Mouse (Mus musculus) forebrain, embryonic 13.5 days (tissue): ENCODE measurements around the gene Mfap2. TPM values are rescaled to one million over a fixed set of nuclear protein-coding genes. Genes with fewer than 3 reads are reported as not detected.
A peak's percentile ranks its signal among the peaks of the same experiment; 100 is the strongest.

Source experiments
- ATAC-seq: fragments of 200-750 bp; cut with Nextera tagmentation; 2 replicates; pipeline ENCODE4 v1.8.0; 2017
- H3K27ac ChIP-seq: fragments of 300-500 bp; sonication (generic); 2 replicates; pipeline ENCODE4 v1.5.1; 2015; ENCODE audit warnings: inconsistent platforms, mild to moderate bottlenecking, moderate library complexity
- H3K27me3 ChIP-seq: fragments of 300-500 bp; sonication (generic); 2 replicates; pipeline ENCODE4 v1.6.1; 2015; ENCODE audit warnings: mild to moderate bottlenecking, inconsistent platforms
- H3K36me3 ChIP-seq: fragments of 300-500 bp; sonication (generic); 2 replicates; pipeline ENCODE4 v1.6.1; 2015; ENCODE audit warnings: mild to moderate bottlenecking, inconsistent platforms; ENCODE audit not compliant: poor library complexity, severe bottlenecking
- H3K4me1 ChIP-seq: fragments of 300-500 bp; sonication (generic); 2 replicates; pipeline ENCODE4 v1.6.1; 2015; ENCODE audit warnings: inconsistent platforms
- H3K4me2 ChIP-seq: fragments of 300-500 bp; sonication (generic); 2 replicates; pipeline ENCODE4 v1.6.1; 2015; ENCODE audit warnings: inconsistent platforms, mild to moderate bottlenecking, moderate library complexity
- H3K4me3 ChIP-seq: fragments of 300-500 bp; sonication (generic); 2 replicates; pipeline ENCODE4 v1.5.1; 2015; ENCODE audit warnings: mild to moderate bottlenecking, inconsistent platforms
- H3K9ac ChIP-seq: fragments of 300-500 bp; sonication (generic); 2 replicates; pipeline ENCODE4 v1.6.1; 2015; ENCODE audit warnings: mild to moderate bottlenecking, inconsistent platforms
- H3K9me3 ChIP-seq: fragments of 300-500 bp; sonication (generic); replicated peaks from 2 replicates; pipeline ENCODE4 v1.6.1; 2016; ENCODE audit warnings: inconsistent platforms
- WGBS: fragments of 180-500 bp; shearing (Covaris S2); methylation state at CpG from one replicate; pipeline ENCODE4 v1.1.7; 2015; 5-methylcytosine and 5-hydroxymethylcytosine counted together
- polyA plus RNA-seq: library from polyadenylated mRNA; unstranded; fragments of >200 nt; fragmentation: Nextera tagmentation; extraction: Ambion mirVana; gene quantifications from 2 replicates; pipeline ENCODE4 v1.2.1, GENCODE M21; 2015

The Mfap2 gene
- polyA plus RNA-seq, 1 experiment from 2014 or later: 253 TPM

DNA sequence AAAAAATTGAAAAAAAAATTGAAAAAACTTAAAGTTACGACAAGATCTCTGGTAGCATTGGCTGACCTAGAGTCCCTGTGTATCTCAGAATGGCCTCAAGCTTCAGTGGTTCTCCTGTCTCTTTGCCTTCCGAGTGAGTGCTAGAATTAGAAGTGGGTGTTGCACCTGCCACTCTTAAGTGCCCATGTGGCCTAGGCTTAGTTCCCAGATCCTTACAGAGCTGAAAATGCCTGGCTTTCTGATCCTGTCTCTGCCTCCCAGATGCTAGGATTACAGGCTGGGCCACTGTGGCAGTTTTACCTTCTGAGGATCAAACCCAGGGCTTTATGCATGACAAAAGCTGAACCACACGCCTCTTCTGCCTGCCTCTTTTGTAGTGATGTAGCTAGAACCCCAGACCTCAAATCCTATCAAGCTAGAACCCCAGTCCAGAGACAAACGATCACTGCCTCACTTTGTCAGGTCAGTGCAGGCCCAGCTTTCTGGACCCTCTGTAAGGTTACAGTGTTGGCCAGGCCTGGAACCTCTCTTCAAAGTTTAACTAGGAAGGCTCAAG lies 54.0 kb downstream of the Mfap2 start:
- Histone ChIP-seq H3K4me3 (no peak overlapping the region), H3K4me2 (no peak overlapping the region), H3K4me1 (peaks cover 24% of the 10 kb centered on the region), H3K36me3 (peaks cover 39% of the 10 kb centered on the region), H3K9ac (no peak overlapping the region), H3K27me3 (no peaks in the 10 kb centered on the region), H3K27ac (no peak overlapping the region), H3K9me3 (no peaks in the 10 kb centered on the region)
- ATAC-seq: no peak
- WGBS: 79% methylated on average over 4 of the region's 4 CpGs

DNA sequence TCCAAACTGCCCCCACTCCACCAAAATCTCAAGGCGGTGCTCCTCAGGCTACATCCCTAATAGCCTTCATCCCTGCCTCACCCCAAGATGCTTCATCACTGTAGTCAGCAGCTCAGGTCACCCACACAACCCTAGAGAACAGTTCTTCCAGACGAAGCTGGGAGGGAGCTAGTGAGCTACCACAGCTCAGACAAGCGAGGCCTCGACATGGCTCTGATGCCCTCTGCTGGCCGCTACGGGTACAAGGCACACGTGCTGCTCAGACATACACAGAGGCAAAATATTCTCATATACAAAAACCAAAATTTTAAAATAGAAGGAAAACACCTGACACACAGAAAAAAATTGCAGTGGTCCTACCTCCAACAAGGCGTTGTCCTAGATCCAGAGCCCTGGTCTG lies 54.9 kb downstream of the Mfap2 start:
- Histone ChIP-seq H3K9me3 (no peaks in the 10 kb centered on the region), H3K4me1 (peaks cover 15% of the 10 kb centered on the region), H3K4me2 (no peak overlapping the region), H3K36me3 (peaks cover 47% of the 10 kb centered on the region), H3K9ac (no peak overlapping the region), H3K27me3 (no peaks in the 10 kb centered on the region), H3K27ac (no peak overlapping the region), H3K4me3 (no peak overlapping the region)
- 5% methylated on average over 8 of the region's 8 CpGs for WGBS
- peak; percentile 62 for ATAC-seq

Other genes with a start within 250 kb of the Mfap2 start
- gene Padi4, start 236.2 kb upstream of the Mfap2 start, polyA plus RNA-seq: 0.26 and 0.30 TPM in 2 replicates
- gene Padi3, start 199.8 kb upstream of the Mfap2 start, polyA plus RNA-seq: 0.05 TPM in 1 of 2 replicates, not detected in the other
- 0.09 TPM in 1 of 2 replicates, not detected in the other for gene Padi1, start 164.6 kb upstream of the Mfap2 start, polyA plus RNA-seq
- gene Padi2, start 104.1 kb upstream of the Mfap2 start, polyA plus RNA-seq: 0.06 and 0.12 TPM in 2 replicates
- 478 and 480 TPM in 2 replicates for gene Sdhb, start 49.2 kb upstream of the Mfap2 start, polyA plus RNA-seq
- 76.9 and 85.9 TPM in 2 replicates for gene Atp13a2, start 23.5 kb upstream of the Mfap2 start, polyA plus RNA-seq
- gene Crocc, start 50.1 kb downstream of the Mfap2 start, polyA plus RNA-seq: 7.4 and 7.7 TPM in 2 replicates
- 44.9 and 48.0 TPM in 2 replicates for gene Necap2, start 67.9 kb downstream of the Mfap2 start, polyA plus RNA-seq
- 0.20 and 0.30 TPM in 2 replicates for gene Spata21, start 77.9 kb downstream of the Mfap2 start, polyA plus RNA-seq
- 29.3 and 33.5 TPM in 2 replicates for gene Szrd1, start 129.4 kb downstream of the Mfap2 start, polyA plus RNA-seq
- gene Fbxo42, start 137.5 kb downstream of the Mfap2 start, polyA plus RNA-seq: 19.7 and 20.0 TPM in 2 replicates
- gene Rsg1, start 203.5 kb downstream of the Mfap2 start, polyA plus RNA-seq: 6.1 and 7.1 TPM in 2 replicates
- 0.96 and 1.2 TPM in 2 replicates for gene Arhgef19, start 229.1 kb downstream of the Mfap2 start, polyA plus RNA-seq